12 mouse cellular contexts compared by ENCODE assay signal in the genomic region with DNA sequence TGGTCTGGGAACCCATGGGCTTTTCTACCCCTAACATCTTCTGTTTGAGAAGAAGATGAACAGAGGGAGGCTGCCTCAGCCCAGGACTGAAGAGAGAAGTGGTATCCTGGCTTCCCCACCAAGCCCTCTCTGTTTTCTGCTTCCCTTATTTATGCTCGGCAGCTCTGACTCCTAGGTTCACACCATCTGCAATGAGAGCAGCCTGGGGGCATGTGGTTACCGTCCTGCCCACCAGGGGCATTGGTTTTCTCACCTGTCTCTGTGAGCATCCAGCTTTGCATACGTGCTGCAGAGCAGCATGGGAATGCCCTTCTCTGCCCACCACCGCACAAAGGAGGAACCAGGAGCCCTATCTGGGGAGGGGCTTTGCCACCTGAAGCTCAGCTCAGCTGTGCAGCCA.
A peak's percentile ranks its signal among the peaks of the same experiment; 100 is the strongest.
DNase-seq lines count a peak whose midpoint lies in the region; ATAC-seq and TF ChIP-seq lines count a peak whose summit lies in the region.
"Had no signal": no experiment of that assay in that cellular context is flagged by ENCODE, and none has a peak within 500 bp of the region (broad histone marks: within the 10 kb centered on the region; RNA-seq: fewer than 3 reads in every experiment).

No protein-coding gene starts in this region.

- H3K9ac ChIP-seq in heart, postnatal 0 days (replicated peaks; ENCODE audit: low read depth, low read length): no peak overlapping the region
- H3K9ac ChIP-seq in midbrain, embryonic 14.5 days (replicated peaks; ENCODE audit: low read length): no peak overlapping the region
- no peak overlapping the region for H3K9ac ChIP-seq in midbrain, embryonic 16.5 days (ENCODE audit: low read depth, low read length)
- H3K9ac ChIP-seq: embryonic facial prominence, embryonic 15.5 days; stomach, embryonic 15.5 days had no signal

- H3K36me3 ChIP-seq in heart, postnatal 0 days (replicated peaks; ENCODE audit: control insufficient read depth, insufficient read depth, low read length): no peaks in the 10 kb centered on the region
- H3K36me3 ChIP-seq in midbrain, embryonic 14.5 days (ENCODE audit: control insufficient read depth, insufficient read depth, low read length): no peaks in the 10 kb centered on the region
- H3K36me3 ChIP-seq in midbrain, embryonic 16.5 days (ENCODE audit: control insufficient read depth, insufficient read depth, low read length): no peaks in the 10 kb centered on the region
- H3K36me3 ChIP-seq: embryonic facial prominence, embryonic 15.5 days; stomach, embryonic 15.5 days had no signal

- no peaks in the 10 kb centered on the region for H3K27me3 ChIP-seq in heart, postnatal 0 days (ENCODE audit: control insufficient read depth, insufficient read depth, low read length)
- H3K27me3 ChIP-seq in midbrain, embryonic 14.5 days (ENCODE audit: control insufficient read depth, insufficient read depth, low read length): no peaks in the 10 kb centered on the region
- H3K27me3 ChIP-seq in midbrain, embryonic 16.5 days (ENCODE audit: control insufficient read depth, insufficient read depth, low read depth, low read length): no peaks in the 10 kb centered on the region

- DNase-seq in heart, postnatal 0 days (ENCODE audit: low spot score): no peak
- no peak for DNase-seq in heart, adult 18-20 months
- peak; percentile 6 for DNase-seq in midbrain, embryonic 14.5 days
- peak; percentile 77 for DNase-seq in thymus, postnatal 14 days
- DNase-seq in adrenal gland, postnatal 25 days: no peak
- DNase-seq in gastrocnemius, postnatal 36 days: no peak
- DNase-seq: cerebellum, adult 2 months; heart, postnatal 14 days had no signal

- WGBS in heart, postnatal 0 days: 51% methylated on average over 4 of the region's 4 CpGs
- 42% methylated on average over 4 of the region's 4 CpGs for WGBS in midbrain, embryonic 14.5 days
- 36% methylated on average over 4 of the region's 4 CpGs for WGBS in midbrain, embryonic 16.5 days

- no peak overlapping the region for H3K4me2 ChIP-seq in heart, postnatal 0 days (ENCODE audit: low read depth, low read length)
- H3K4me2 ChIP-seq in midbrain, embryonic 14.5 days (ENCODE audit: low read length): no peak overlapping the region
- H3K4me2 ChIP-seq in midbrain, embryonic 16.5 days (ENCODE audit: low read length): no peak overlapping the region
- H3K4me2 ChIP-seq: embryonic facial prominence, embryonic 15.5 days; stomach, embryonic 15.5 days had no signal

- no peaks in the 10 kb centered on the region; the same call in 1 of the 2 replicates for H3K4me1 ChIP-seq in heart, postnatal 0 days (ENCODE audit: control insufficient read depth, insufficient read depth)
- peaks cover 9% of the 10 kb centered on the region; the same call in 1 of the 2 replicates for H3K4me1 ChIP-seq in midbrain, embryonic 14.5 days (ENCODE audit: control insufficient read depth, insufficient read depth, low read length)
- peaks cover 7% of the 10 kb centered on the region; the same call in 1 of the 2 replicates for H3K4me1 ChIP-seq in midbrain, embryonic 16.5 days (ENCODE audit: control insufficient read depth, insufficient read depth, low read length)

- intact Hi-C loops in gastrocnemius, postnatal 36 days (cut with DNase I): no loop called here

- no peak overlapping the region for H3K27ac ChIP-seq in heart, postnatal 0 days (ENCODE audit: low read depth)
- H3K27ac ChIP-seq in midbrain, embryonic 14.5 days (replicated peaks; ENCODE audit: low read depth, low read length): no peak overlapping the region
- H3K27ac ChIP-seq in midbrain, embryonic 16.5 days (ENCODE audit: low read length): no peak overlapping the region
- H3K27ac ChIP-seq: embryonic facial prominence, embryonic 15.5 days; stomach, embryonic 15.5 days had no signal

- 0 out of 2 replicates have a peak, but pooled peaks have one; percentile 8 for TF ChIP-seq CTCF in heart, postnatal 0 days (IDR thresholded peaks at IDR 0.05; ENCODE audit: low read depth)

- no peak for TF ChIP-seq EP300 in heart, postnatal 0 days (IDR thresholded peaks at IDR 0.05; ENCODE audit: low read depth)

- H3K4me3 ChIP-seq in heart, postnatal 0 days (ENCODE audit: low read depth, low read length): no peak overlapping the region
- no peak overlapping the region for H3K4me3 ChIP-seq in midbrain, embryonic 14.5 days (replicated peaks; ENCODE audit: low read depth, low read length)
- no peak overlapping the region for H3K4me3 ChIP-seq in midbrain, embryonic 16.5 days (ENCODE audit: low read depth, low read length)
- H3K4me3 ChIP-seq: embryonic facial prominence, embryonic 15.5 days; stomach, embryonic 15.5 days had no signal

- no peak for ATAC-seq in heart, postnatal 0 days (ENCODE audit: insufficient read depth, low read depth)
- ATAC-seq in midbrain, embryonic 14.5 days (ENCODE audit: low FRiP score, low TSS enrichment): no peak
- no peak for ATAC-seq in midbrain, embryonic 16.5 days
- ATAC-seq in hematopoietic stem cell, adult 5-6 weeks (replicated peaks in 1 of 2; ENCODE audit: insufficient read depth in 1 of 2, low FRiP score in 2 of 2, low TSS enrichment in 1 of 2, low read depth in 1 of 2, poor library complexity in 2 of 2, severe bottlenecking in 2 of 2): peak; percentile 38 to 57

- no peaks in the 10 kb centered on the region for H3K9me3 ChIP-seq in heart, postnatal 0 days (replicated peaks; ENCODE audit: control insufficient read depth, low read length)
- H3K9me3 ChIP-seq in midbrain, embryonic 14.5 days (ENCODE audit: control insufficient read depth, low read length): no peaks in the 10 kb centered on the region
- no peaks in the 10 kb centered on the region for H3K9me3 ChIP-seq in midbrain, embryonic 16.5 days (replicated peaks; ENCODE audit: control insufficient read depth, low read length, poor library complexity, severe bottlenecking)
- H3K9me3 ChIP-seq: embryonic facial prominence, embryonic 15.5 days; stomach, embryonic 15.5 days had no signal

Comparison
In these comparisons a context has a peak if more than half of its experiments do, and no peak if none do; other contexts are left out.
1. ATAC-seq: peak in hematopoietic stem cell, adult 5-6 weeks (2 of 2); none in heart, postnatal 0 days (single experiment), midbrain, embryonic 14.5 days (single experiment) and midbrain, embryonic 16.5 days (single experiment).
2. DNase-seq: peak in midbrain, embryonic 14.5 days (single experiment) and thymus, postnatal 14 days (single experiment); none in heart, postnatal 0 days (single experiment), heart, adult 18-20 months (0 of 2), adrenal gland, postnatal 25 days (single experiment) and gastrocnemius, postnatal 36 days (0 of 2).